Mouse (Mus musculus): Measurements from ENCODE around the gene Ostm1. TPM values are rescaled to one million over a fixed set of nuclear protein-coding genes. Genes with fewer than 3 reads are reported as not detected.
A peak's percentile ranks its signal among the peaks of the same experiment; 100 is the strongest.

Gene Ostm1
- polyA plus RNA-seq, 1 experiment, result 13.9 TPM

- H3K4me3 ChIP-seq, result peak overlapping the region; percentile 20
Measured at GRCm38 (mm10) chr10:42614766-42615165, 31.1 kb downstream of the Ostm1 start.

GRCm38 (mm10) chr10:42618291-42618690 lies 34.7 kb downstream of the Ostm1 start:
- Histone ChIP-seq H3K4me2 (ENCODE audit: low read depth) (no peak overlapping the region), H3K4me3 (no peak overlapping the region), H3K79me2 (ENCODE audit: control insufficient read depth, insufficient read depth) (no peaks in the 10 kb centered on the region), H3ac (ENCODE audit: control insufficient read depth, insufficient read length) (no peak overlapping the region), H3K27me3 (ENCODE audit: control insufficient read depth, insufficient read depth, insufficient read length) (peaks cover 7% of the 10 kb centered on the region), H3K36me3 (ENCODE audit: control insufficient read depth, insufficient read depth) (no peaks in the 10 kb centered on the region)
- TF ChIP-seq MYOD1 (IDR thresholded peaks at IDR 0.05; ENCODE audit: control insufficient read depth in 1 of 3, insufficient read length in 2 of 3, low read depth in 2 of 3) (no peak), TCF12 (IDR thresholded peaks at IDR 0.05; ENCODE audit: insufficient read depth, poor library complexity, severe bottlenecking) (no peak), POLR2AphosphoS2 (IDR thresholded peaks at IDR 0.05; ENCODE audit: insufficient read length, low read depth) (no peak), SRF (IDR thresholded peaks at IDR 0.05; ENCODE audit: control insufficient read depth, insufficient read length, low read depth) (no peak), MYOG (IDR thresholded peaks at IDR 0.05; ENCODE audit: control insufficient read depth in 1 of 3, insufficient read depth in 1 of 3, insufficient read length in 2 of 3, low read depth in 2 of 3) (no peak)

More at GRCm38 (mm10) chr10:42614766-42615165, 31.1 kb downstream of the Ostm1 start:
- TF ChIP-seq POLR2A (IDR thresholded peaks at IDR 0.05; ENCODE audit: insufficient read length, low read depth), result no peak
- no peak for TF ChIP-seq MYOG (IDR thresholded peaks at IDR 0.05; ENCODE audit: control insufficient read depth in 1 of 3, insufficient read depth in 1 of 3, insufficient read length in 2 of 3, low read depth in 2 of 3)
- no peak for TF ChIP-seq TCF12 (IDR thresholded peaks at IDR 0.05; ENCODE audit: insufficient read depth, poor library complexity, severe bottlenecking)
- TF ChIP-seq USF1 (IDR thresholded peaks at IDR 0.05; ENCODE audit: low read depth), result no peak
- TF ChIP-seq POLR2AphosphoS2 (IDR thresholded peaks at IDR 0.05; ENCODE audit: insufficient read length, low read depth), result no peak
- TF ChIP-seq MAX (IDR thresholded peaks at IDR 0.05; ENCODE audit: low read depth), result no peak
- no peak for TF ChIP-seq MYOD1 (IDR thresholded peaks at IDR 0.05; ENCODE audit: control insufficient read depth in 1 of 3, insufficient read length in 2 of 3, low read depth in 2 of 3)
- TF ChIP-seq TCF3 (IDR thresholded peaks at IDR 0.05; ENCODE audit: insufficient read length, low read depth), result no peak
- TF ChIP-seq SRF (IDR thresholded peaks at IDR 0.05; ENCODE audit: control insufficient read depth, insufficient read length, low read depth), result no peak
- TF ChIP-seq REST (IDR thresholded peaks at IDR 0.05; ENCODE audit: insufficient read depth, insufficient read length), result no peak
- no peak for TF ChIP-seq E2F4 (IDR thresholded peaks at IDR 0.05; ENCODE audit: insufficient read depth)
- no peak for TF ChIP-seq CEBPB (IDR thresholded peaks at IDR 0.05; ENCODE audit: insufficient read depth, poor library complexity, severe bottlenecking)
- H3ac ChIP-seq (ENCODE audit: control insufficient read depth, insufficient read length), result no peak overlapping the region
- no peaks in the 10 kb centered on the region for H3K36me3 ChIP-seq (ENCODE audit: control insufficient read depth, insufficient read depth)
- H3K4me2 ChIP-seq (ENCODE audit: low read depth), result peak overlapping the region; percentile 67
- no peaks in the 10 kb centered on the region for H3K27me3 ChIP-seq (ENCODE audit: control insufficient read depth, insufficient read depth, insufficient read length)
- H3K79me2 ChIP-seq (ENCODE audit: control insufficient read depth, insufficient read depth), result no peaks in the 10 kb centered on the region

- Histone ChIP-seq H3K4me2 (ENCODE audit: low read depth) (no peak overlapping the region), H3K79me2 (ENCODE audit: control insufficient read depth, insufficient read depth) (no peaks in the 10 kb centered on the region), H3K36me3 (ENCODE audit: control insufficient read depth, insufficient read depth) (no peaks in the 10 kb centered on the region), H3K27me3 (ENCODE audit: control insufficient read depth, insufficient read depth, insufficient read length) (peaks cover 23% of the 10 kb centered on the region), H3ac (ENCODE audit: control insufficient read depth, insufficient read length) (no peak overlapping the region), H3K4me3 (no peak overlapping the region)
- TF ChIP-seq TCF3 (IDR thresholded peaks at IDR 0.05; ENCODE audit: insufficient read length, low read depth) (no peak), REST (IDR thresholded peaks at IDR 0.05; ENCODE audit: insufficient read depth, insufficient read length) (no peak), POLR2A (IDR thresholded peaks at IDR 0.05; ENCODE audit: insufficient read length, low read depth) (no peak), USF1 (IDR thresholded peaks at IDR 0.05; ENCODE audit: low read depth) (no peak)
Measured at GRCm38 (mm10) chr10:42625907-42626306, 42.3 kb downstream of the Ostm1 start.

GRCm38 (mm10) chr10:42630596-42631355 lies 47.2 kb downstream of the Ostm1 start:
- Histone ChIP-seq H3K4me2 (ENCODE audit: low read depth) (no peak overlapping the region), H3K79me2 (ENCODE audit: control insufficient read depth, insufficient read depth) (no peaks in the 10 kb centered on the region), H3ac (ENCODE audit: control insufficient read depth, insufficient read length) (no peak overlapping the region), H3K27me3 (ENCODE audit: control insufficient read depth, insufficient read depth, insufficient read length) (peaks cover 29% of the 10 kb centered on the region), H3K36me3 (ENCODE audit: control insufficient read depth, insufficient read depth) (no peaks in the 10 kb centered on the region), H3K4me3 (no peak overlapping the region)
- TF ChIP-seq POLR2A (IDR thresholded peaks at IDR 0.05; ENCODE audit: insufficient read length, low read depth) (no peak), CEBPB (IDR thresholded peaks at IDR 0.05; ENCODE audit: insufficient read depth, poor library complexity, severe bottlenecking) (no peak), MYOG (IDR thresholded peaks at IDR 0.05; ENCODE audit: control insufficient read depth in 1 of 3, insufficient read depth in 1 of 3, insufficient read length in 2 of 3, low read depth in 2 of 3) (no peak), TCF12 (IDR thresholded peaks at IDR 0.05; ENCODE audit: insufficient read depth, poor library complexity, severe bottlenecking) (no peak), USF1 (IDR thresholded peaks at IDR 0.05; ENCODE audit: low read depth) (no peak), REST (IDR thresholded peaks at IDR 0.05; ENCODE audit: insufficient read depth, insufficient read length) (no peak), MYOD1 (IDR thresholded peaks at IDR 0.05; ENCODE audit: control insufficient read depth in 1 of 3, insufficient read length in 2 of 3, low read depth in 2 of 3) (no peak), TCF3 (IDR thresholded peaks at IDR 0.05; ENCODE audit: insufficient read length, low read depth) (no peak), E2F4 (IDR thresholded peaks at IDR 0.05; ENCODE audit: insufficient read depth) (no peak), MAX (IDR thresholded peaks at IDR 0.05; ENCODE audit: low read depth) (no peak), POLR2AphosphoS2 (IDR thresholded peaks at IDR 0.05; ENCODE audit: insufficient read length, low read depth) (no peak), SRF (IDR thresholded peaks at IDR 0.05; ENCODE audit: control insufficient read depth, insufficient read length, low read depth) (no peak)

Measured in myocyte (in vitro differentiated cells).